Mouse (Mus musculus): ENCODE data around the gene Grid1. TPM values are rescaled to one million over a fixed set of nuclear protein-coding genes. Genes with fewer than 3 reads are reported as not detected.

Gene Grid1
- polyA plus RNA-seq, 1 experiment from 2014 or later, result 0.91 TPM

DNA sequence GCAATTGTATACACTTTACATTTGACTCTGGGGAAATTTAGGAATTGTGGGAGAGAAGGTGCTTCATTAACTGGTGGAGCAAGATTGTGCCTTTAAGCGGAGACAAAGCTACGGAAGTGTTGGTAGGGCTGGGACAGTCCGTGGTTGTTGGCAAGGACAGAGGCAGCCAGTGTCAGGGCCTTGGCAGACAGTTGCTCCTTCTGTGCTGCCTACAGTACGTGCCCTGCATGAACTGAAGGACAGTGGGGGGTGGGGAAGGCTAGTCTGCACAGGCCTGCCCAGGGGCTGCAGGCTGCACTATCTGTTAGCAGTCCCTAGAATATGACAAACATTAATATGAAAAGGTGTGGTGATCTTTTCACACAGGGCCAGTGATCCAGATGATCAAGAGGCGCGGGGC is 254.7 kb downstream of the Grid1 start:
- TF ChIP-seq CTCF (IDR thresholded peaks at IDR 0.05; ENCODE audit: low read depth), result no peak
- Histone ChIP-seq H3K27ac (no peak overlapping the region), H3K4me3 (replicated peaks; ENCODE audit: low read depth, low read length) (no peak overlapping the region), H3K9ac (ENCODE audit: low read depth, low read length) (no peak overlapping the region), H3K4me2 (ENCODE audit: low read length) (no peak overlapping the region), H3K4me1 (replicated peaks; ENCODE audit: insufficient read depth, low read length) (no peaks in the 10 kb centered on the region), H3K36me3 (ENCODE audit: insufficient read depth, low read length) (no peaks in the 10 kb centered on the region), H3K27me3 (ENCODE audit: insufficient read depth, low read length) (no peaks in the 10 kb centered on the region), H3K9me3 (replicated peaks; ENCODE audit: low read length) (no peaks in the 10 kb centered on the region)
- DNase-seq (ENCODE audit: low spot score) (no peak), ATAC-seq (replicated peaks; ENCODE audit: low FRiP score, low read depth) (no peak)
- 79% methylated on average over 6 of the region's 6 CpGs for WGBS

DNA sequence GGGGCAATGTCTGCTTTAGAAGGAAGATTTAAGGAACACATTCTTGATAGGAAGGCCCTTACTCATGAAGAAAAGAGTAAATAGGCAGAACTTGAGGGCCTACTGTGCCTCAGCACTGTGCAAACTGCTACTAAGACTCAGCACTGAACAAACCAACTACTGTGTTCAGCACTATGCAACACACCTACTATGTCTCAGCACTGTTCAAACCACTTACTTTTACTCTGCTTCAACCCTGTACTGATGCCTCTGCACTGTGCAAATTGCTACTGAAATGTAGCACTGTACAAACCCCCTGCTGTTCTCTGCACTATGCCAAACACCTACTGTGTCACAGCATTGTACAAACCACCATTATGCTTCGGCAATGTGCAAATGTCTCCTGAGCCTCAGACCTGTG is 260.0 kb downstream of the Grid1 start:
- no peaks in the 10 kb centered on the region for H3K27me3 ChIP-seq (ENCODE audit: insufficient read depth, low read length)
- no peak overlapping the region for H3K4me3 ChIP-seq (replicated peaks; ENCODE audit: low read depth, low read length)
- H3K27ac ChIP-seq, result no peak overlapping the region
- H3K4me1 ChIP-seq (replicated peaks; ENCODE audit: insufficient read depth, low read length), result no peaks in the 10 kb centered on the region
- H3K9ac ChIP-seq (ENCODE audit: low read depth, low read length), result no peak overlapping the region
- no peak for TF ChIP-seq CTCF (IDR thresholded peaks at IDR 0.05; ENCODE audit: low read depth)
- no peak for ATAC-seq (replicated peaks; ENCODE audit: low FRiP score, low read depth)
- no peaks in the 10 kb centered on the region for H3K36me3 ChIP-seq (ENCODE audit: insufficient read depth, low read length)
- WGBS, result 91% methylated on average over 1 of the region's 1 CpGs
- no peak for DNase-seq (ENCODE audit: low spot score)
- no peaks in the 10 kb centered on the region for H3K9me3 ChIP-seq (replicated peaks; ENCODE audit: low read length)
- no peak overlapping the region for H3K4me2 ChIP-seq (ENCODE audit: low read length)

DNA sequence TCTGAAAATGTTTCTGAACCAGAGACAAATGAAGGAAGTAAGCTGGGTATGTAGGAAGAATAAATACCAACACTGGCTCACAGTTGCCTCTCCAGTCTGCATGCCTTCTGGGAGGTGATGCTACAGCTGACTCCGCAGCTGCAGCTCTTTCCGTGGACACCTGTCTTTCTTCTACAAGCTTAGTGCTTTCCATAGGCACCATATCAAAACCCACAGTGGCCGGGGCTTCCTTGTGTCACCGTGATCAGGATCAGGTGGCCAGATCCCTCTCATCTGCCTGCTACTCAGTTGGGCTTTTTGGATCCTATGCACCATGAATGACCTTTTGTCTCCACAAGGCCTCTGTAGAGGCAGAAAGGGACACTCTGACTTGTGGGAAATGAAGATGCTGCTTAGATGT is 272.7 kb downstream of the Grid1 start:
- no peak for ATAC-seq (replicated peaks; ENCODE audit: low FRiP score, low read depth)
- no peak overlapping the region for H3K4me3 ChIP-seq (replicated peaks; ENCODE audit: low read depth, low read length)
- WGBS, result 90% methylated on average over 4 of the region's 4 CpGs
- no peaks in the 10 kb centered on the region for H3K4me1 ChIP-seq (replicated peaks; ENCODE audit: insufficient read depth, low read length)
- no peaks in the 10 kb centered on the region for H3K9me3 ChIP-seq (replicated peaks; ENCODE audit: low read length)
- no peak for TF ChIP-seq CTCF (IDR thresholded peaks at IDR 0.05; ENCODE audit: low read depth)
- H3K9ac ChIP-seq (ENCODE audit: low read depth, low read length), result no peak overlapping the region
- H3K36me3 ChIP-seq (ENCODE audit: insufficient read depth, low read length), result no peaks in the 10 kb centered on the region
- H3K4me2 ChIP-seq (ENCODE audit: low read length), result no peak overlapping the region
- no peak overlapping the region for H3K27ac ChIP-seq
- no peaks in the 10 kb centered on the region for H3K27me3 ChIP-seq (ENCODE audit: insufficient read depth, low read length)
- no peak for DNase-seq (ENCODE audit: low spot score)

DNA sequence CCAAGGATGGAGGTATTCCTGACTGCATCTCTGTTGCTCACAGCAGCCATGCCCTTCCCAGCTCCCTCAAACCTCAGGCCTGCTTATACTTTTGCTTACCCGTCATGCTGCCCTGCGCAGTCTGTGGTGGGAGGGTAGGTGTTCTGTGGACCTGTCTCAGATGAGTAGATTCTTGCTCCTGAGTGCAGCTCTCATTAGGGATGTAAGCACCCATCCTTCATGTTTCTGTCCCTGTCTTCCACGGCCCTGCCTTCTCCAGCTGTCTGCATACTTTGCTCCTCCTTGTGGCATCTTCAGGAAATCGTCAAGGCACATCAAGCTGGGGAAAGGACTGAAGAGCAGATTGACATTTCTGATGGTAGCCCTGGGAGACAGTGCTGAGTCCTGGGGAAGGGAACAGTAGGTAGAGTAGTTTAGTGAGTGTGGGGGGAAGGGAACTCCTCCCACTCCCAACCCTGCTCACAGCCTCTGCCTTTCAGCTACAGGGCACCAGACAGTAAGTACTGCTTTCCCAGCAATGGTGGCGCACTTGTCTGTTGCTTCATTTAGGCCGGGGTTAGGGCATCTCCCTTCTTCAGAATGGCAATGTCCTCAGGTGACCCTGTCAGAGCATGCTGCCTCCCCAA is 273.8 kb downstream of the Grid1 start:
- TF ChIP-seq CTCF (IDR thresholded peaks at IDR 0.05; ENCODE audit: low read depth), result peak; percentile 41; the same call in 1 of the 2 replicates
- H3K9me3 ChIP-seq (replicated peaks; ENCODE audit: low read length), result no peaks in the 10 kb centered on the region
- no peaks in the 10 kb centered on the region for H3K36me3 ChIP-seq (ENCODE audit: insufficient read depth, low read length)
- no peak for DNase-seq (ENCODE audit: low spot score)
- no peak overlapping the region for H3K9ac ChIP-seq (ENCODE audit: low read depth, low read length)
- H3K27ac ChIP-seq, result no peak overlapping the region
- no peaks in the 10 kb centered on the region for H3K4me1 ChIP-seq (replicated peaks; ENCODE audit: insufficient read depth, low read length)
- whole genome bisulfite sequencing, result 68% methylated on average over 6 of the region's 6 CpGs
- H3K4me2 ChIP-seq (ENCODE audit: low read length), result no peak overlapping the region
- H3K4me3 ChIP-seq (replicated peaks; ENCODE audit: low read depth, low read length), result no peak overlapping the region
- no peaks in the 10 kb centered on the region for H3K27me3 ChIP-seq (ENCODE audit: insufficient read depth, low read length)
- no peak for ATAC-seq (replicated peaks; ENCODE audit: low FRiP score, low read depth)

DNA sequence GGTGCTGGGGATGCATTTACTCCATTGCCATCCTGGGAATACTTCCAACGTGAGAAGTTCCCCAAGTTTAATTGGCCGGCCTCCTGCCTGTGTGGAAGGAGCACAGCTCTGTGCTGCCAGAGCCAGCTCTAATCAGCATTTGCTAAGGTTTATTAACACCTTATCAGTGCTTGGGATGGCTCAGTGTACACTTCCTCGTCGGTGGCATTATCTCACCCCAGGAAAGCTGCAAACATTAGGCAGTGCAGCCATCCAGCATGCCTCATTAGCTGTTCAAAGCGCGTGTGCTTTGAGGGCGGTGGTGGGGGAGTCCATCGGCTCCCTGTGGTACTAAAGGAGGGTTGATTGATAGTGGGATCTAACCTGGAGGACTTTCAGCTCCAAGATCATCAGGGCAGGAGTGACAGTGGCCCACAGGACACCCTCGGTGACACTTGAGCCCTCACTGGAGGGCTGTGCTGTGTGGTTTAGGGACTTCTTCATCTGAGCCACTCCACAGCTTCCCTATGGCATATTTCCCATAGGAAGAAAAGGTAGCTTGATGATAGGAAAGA is 275.7 kb downstream of the Grid1 start:
- Histone ChIP-seq H3K9ac (ENCODE audit: low read depth, low read length) (no peak overlapping the region), H3K9me3 (replicated peaks; ENCODE audit: low read length) (no peaks in the 10 kb centered on the region), H3K27ac (no peak overlapping the region), H3K4me2 (ENCODE audit: low read length) (no peak overlapping the region), H3K27me3 (ENCODE audit: insufficient read depth, low read length) (no peaks in the 10 kb centered on the region), H3K36me3 (ENCODE audit: insufficient read depth, low read length) (no peaks in the 10 kb centered on the region), H3K4me1 (replicated peaks; ENCODE audit: insufficient read depth, low read length) (no peaks in the 10 kb centered on the region), H3K4me3 (replicated peaks; ENCODE audit: low read depth, low read length) (no peak overlapping the region)
- DNase-seq (ENCODE audit: low spot score) (peak; percentile 12), ATAC-seq (replicated peaks; ENCODE audit: low FRiP score, low read depth) (no peak)
- 18% methylated on average over 9 of the region's 9 CpGs for WGBS
- no peak for TF ChIP-seq CTCF (IDR thresholded peaks at IDR 0.05; ENCODE audit: low read depth)

DNA sequence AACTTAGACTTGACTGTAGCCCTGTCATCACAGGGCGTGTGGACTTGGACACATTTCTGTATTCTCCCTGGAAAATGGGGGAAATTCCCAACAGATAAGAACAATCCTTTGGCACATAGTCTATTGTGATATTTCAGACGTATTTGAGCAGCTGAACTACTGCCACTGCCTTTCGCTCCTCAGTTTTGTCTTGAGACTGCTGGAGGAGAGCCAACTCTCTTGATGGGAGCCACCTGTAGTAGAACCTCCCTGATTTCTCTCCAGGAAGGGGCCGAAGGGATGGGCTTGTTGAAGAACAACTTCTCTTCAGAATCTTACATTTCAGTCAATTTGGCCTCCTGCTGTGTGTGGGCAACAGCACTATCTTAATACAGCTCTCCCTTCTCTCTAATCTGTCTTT is 276.2 kb downstream of the Grid1 start:
- Histone ChIP-seq H3K9me3 (replicated peaks; ENCODE audit: low read length) (no peaks in the 10 kb centered on the region), H3K4me2 (ENCODE audit: low read length) (no peak overlapping the region), H3K4me3 (replicated peaks; ENCODE audit: low read depth, low read length) (no peak overlapping the region), H3K9ac (ENCODE audit: low read depth, low read length) (no peak overlapping the region), H3K36me3 (ENCODE audit: insufficient read depth, low read length) (no peaks in the 10 kb centered on the region), H3K27me3 (ENCODE audit: insufficient read depth, low read length) (no peaks in the 10 kb centered on the region), H3K4me1 (replicated peaks; ENCODE audit: insufficient read depth, low read length) (no peaks in the 10 kb centered on the region), H3K27ac (no peak overlapping the region)
- no peak for ATAC-seq (replicated peaks; ENCODE audit: low FRiP score, low read depth)
- WGBS, result 36% methylated on average over 4 of the region's 4 CpGs
- TF ChIP-seq CTCF (IDR thresholded peaks at IDR 0.05; ENCODE audit: low read depth), result no peak
- peak; percentile 44 for DNase-seq (ENCODE audit: low spot score)

DNA sequence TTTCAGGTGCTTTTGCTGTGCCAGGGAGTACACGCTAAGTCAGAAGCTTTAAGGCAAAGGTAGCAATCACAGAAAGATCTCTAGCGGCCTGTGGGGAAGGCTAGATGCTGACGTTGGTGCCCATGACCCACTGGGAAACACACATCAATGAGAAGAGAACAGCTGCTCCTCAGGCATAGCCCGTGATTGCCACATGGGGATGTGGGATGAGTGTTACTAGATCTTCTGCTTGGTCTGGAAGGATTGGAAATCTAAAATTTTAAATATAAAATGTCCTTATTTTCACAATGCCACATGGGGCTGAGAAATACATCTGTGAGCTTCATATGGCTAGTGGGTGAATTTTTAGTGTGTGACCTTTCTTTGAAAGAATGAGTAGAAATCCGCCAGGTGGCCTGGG is 277.3 kb downstream of the Grid1 start:
- no peak for ATAC-seq (replicated peaks; ENCODE audit: low FRiP score, low read depth)
- no peak for TF ChIP-seq CTCF (IDR thresholded peaks at IDR 0.05; ENCODE audit: low read depth)
- no peak overlapping the region for H3K4me2 ChIP-seq (ENCODE audit: low read length)
- no peak overlapping the region for H3K9ac ChIP-seq (ENCODE audit: low read depth, low read length)
- no peaks in the 10 kb centered on the region for H3K36me3 ChIP-seq (ENCODE audit: insufficient read depth, low read length)
- no peak overlapping the region for H3K27ac ChIP-seq
- H3K9me3 ChIP-seq (replicated peaks; ENCODE audit: low read length), result no peaks in the 10 kb centered on the region
- no peak overlapping the region for H3K4me3 ChIP-seq (replicated peaks; ENCODE audit: low read depth, low read length)
- no peak for DNase-seq (ENCODE audit: low spot score)
- WGBS, result 89% methylated on average over 5 of the region's 5 CpGs
- H3K27me3 ChIP-seq (ENCODE audit: insufficient read depth, low read length), result no peaks in the 10 kb centered on the region
- no peaks in the 10 kb centered on the region for H3K4me1 ChIP-seq (replicated peaks; ENCODE audit: insufficient read depth, low read length)
